Mouse (Mus musculus): ENCODE results near the gene Hmga1.

Hmga1 gene

GRCm38 (mm10) chr17:27587252-27587651 is 31.0 kb downstream of the Hmga1 start:
- DNase-seq (ENCODE audit: low spot score in 2 of 2): no peak

- DNase-seq (ENCODE audit: low spot score in 2 of 2): peak; percentile 19 to 34
These were observed 31.9 kb downstream of the Hmga1 start for GRCm38 (mm10) chr17:27588231-27588630.

- peak in 1 of 2 experiments; percentile 21 for DNase-seq (ENCODE audit: low spot score in 2 of 2)
These were observed 35.7 kb downstream of the Hmga1 start for GRCm38 (mm10) chr17:27591826-27592564.

GRCm38 (mm10) chr17:27592565-27592910 is 36.2 kb downstream of the Hmga1 start:
- DNase-seq (ENCODE audit: low spot score in 2 of 2): no peak

- no peak for DNase-seq (ENCODE audit: low spot score in 2 of 2)
These were observed 39.5 kb downstream of the Hmga1 start for GRCm38 (mm10) chr17:27595659-27596375.

- no peak for DNase-seq (ENCODE audit: low spot score in 2 of 2)
These were observed 40.3 kb downstream of the Hmga1 start for GRCm38 (mm10) chr17:27596376-27597190.

GRCm38 (mm10) chr17:27600286-27600685 is 44.0 kb downstream of the Hmga1 start:
- DNase-seq (ENCODE audit: low spot score in 2 of 2): no peak

GRCm38 (mm10) chr17:27600869-27601268 is 44.6 kb downstream of the Hmga1 start:
- no peak for DNase-seq (ENCODE audit: low spot score in 2 of 2)

- DNase-seq (ENCODE audit: low spot score in 2 of 2): no peak
These were observed 46.7 kb downstream of the Hmga1 start for GRCm38 (mm10) chr17:27603036-27603435.

- no peak for DNase-seq (ENCODE audit: low spot score in 2 of 2)
These were observed 47.4 kb downstream of the Hmga1 start for GRCm38 (mm10) chr17:27603522-27604234.

GRCm38 (mm10) chr17:27609576-27609975 is 53.3 kb downstream of the Hmga1 start:
- DNase-seq (ENCODE audit: low spot score in 2 of 2): no peak

- DNase-seq (ENCODE audit: low spot score in 2 of 2): no peak
These were observed 54.6 kb downstream of the Hmga1 start for GRCm38 (mm10) chr17:27610679-27611518.

GRCm38 (mm10) chr17:27611519-27611884 is 55.2 kb downstream of the Hmga1 start:
- DNase-seq (ENCODE audit: low spot score in 2 of 2): no peak

- DNase-seq (ENCODE audit: low spot score in 2 of 2): no peak
These were observed 55.7 kb downstream of the Hmga1 start for GRCm38 (mm10) chr17:27611994-27612393.

GRCm38 (mm10) chr17:27613016-27613415 is 56.7 kb downstream of the Hmga1 start:
- DNase-seq (ENCODE audit: low spot score in 2 of 2): no peak
